Mouse (Mus musculus): Measurements from ENCODE around the gene Gm3486. TPM values are rescaled to one million over a fixed set of nuclear protein-coding genes. Genes with fewer than 3 reads are reported as not detected.

The Gm3486 gene
- not detected in 2 replicates for polyA plus RNA-seq (2012; rRNA removed)

DNA sequence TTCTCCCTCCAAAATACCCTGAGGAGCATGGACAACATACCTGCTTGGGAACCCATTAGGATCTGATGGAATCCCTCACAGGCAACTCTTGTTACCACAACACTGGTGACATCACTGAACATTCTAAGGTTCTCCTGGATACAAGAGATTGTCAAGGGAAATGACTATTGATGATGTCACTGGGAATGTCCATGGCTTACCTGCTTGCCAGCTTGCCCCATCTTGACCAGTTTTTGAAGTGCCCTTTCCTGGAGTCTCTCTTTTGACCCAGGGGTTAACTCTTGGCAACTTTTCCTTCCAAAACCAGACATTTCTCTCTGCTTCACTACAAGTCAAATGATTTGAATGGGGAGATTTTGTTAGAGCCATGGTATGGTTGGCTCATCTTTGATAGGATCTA is at the start of gene Gm3486:
Gene Gm3486, minus strand, starts transcription at position 101 of the 400 bp plus-strand sequence.

DNA sequence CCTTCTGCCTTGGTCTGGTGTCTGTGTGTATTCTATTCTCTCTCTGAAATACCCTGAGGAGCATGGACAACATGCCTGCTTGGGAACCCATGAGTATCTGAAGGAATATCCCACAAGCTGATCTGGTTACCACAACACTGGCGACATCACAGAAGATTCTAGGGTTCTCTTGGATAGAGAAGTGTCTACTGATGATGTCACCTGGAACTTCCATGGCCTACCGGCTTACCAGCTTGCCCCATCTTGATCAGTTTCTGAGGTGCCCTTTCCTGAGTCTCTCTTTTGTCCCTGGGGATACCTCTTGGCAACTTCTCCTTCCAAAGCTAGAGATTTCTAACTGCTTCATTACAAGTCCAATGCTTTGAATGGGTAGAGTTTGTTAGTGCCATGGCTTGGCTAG is 35.9 kb downstream of the Gm3486 start, which contains the start of gene Gm7954:
Gene Gm7954, minus strand, starts transcription at position 101 of the 400 bp plus-strand sequence.

Other genes starting within 250 kb of the Gm3486 start
- gene Gm2832, start 210.7 kb downstream of the Gm3486 start, polyA plus RNA-seq (2012; rRNA removed): not detected in 2 replicates
- gene Gm5798, start 140.9 kb downstream of the Gm3486 start, polyA plus RNA-seq (2012; rRNA removed): not detected in 2 replicates
- gene Gm7945, start 103.1 kb downstream of the Gm3486 start, polyA plus RNA-seq (2012; rRNA removed): not detected in 2 replicates
- not detected in 2 replicates for gene Gm6482, start 81.2 kb downstream of the Gm3486 start, polyA plus RNA-seq (2012; rRNA removed)
- not detected in 2 replicates for gene Gm7954, start 36.0 kb downstream of the Gm3486 start, polyA plus RNA-seq (2012; rRNA removed)
- gene Gm7970, start 66.1 kb upstream of the Gm3486 start, polyA plus RNA-seq (2012; rRNA removed): not detected in 2 replicates
- not detected in 2 replicates for gene 1700049E17Rik2, start 83.7 kb upstream of the Gm3486 start, polyA plus RNA-seq (2012; rRNA removed)
- not detected in 2 replicates for gene Gm3072, start 135.1 kb upstream of the Gm3486 start, polyA plus RNA-seq (2012; rRNA removed)
- not detected in 2 replicates for gene Gm3676, start 157.0 kb upstream of the Gm3486 start, polyA plus RNA-seq (2012; rRNA removed)
- not detected in 2 replicates for gene Gm8068, start 212.4 kb upstream of the Gm3486 start, polyA plus RNA-seq (2012; rRNA removed)